Mouse (Mus musculus) small intestine, adult 2 months (tissue): Measurements from ENCODE around the gene Bcl7c. TPM values are rescaled to one million over a fixed set of nuclear protein-coding genes. Genes with fewer than 3 reads are reported as not detected.

Source experiments
- H3K27ac ChIP-seq: fragments of 200-500 bp; 2 replicates; pipeline ENCODE4 v1.5.1; 2012; ENCODE audit warnings: low read depth, low read length, control low read depth, inconsistent platforms; ENCODE audit not compliant: insufficient read depth
- H3K27me3 ChIP-seq: fragments of 200-500 bp; 2 replicates; pipeline ENCODE4 v1.6.1; 2012; ENCODE audit warnings: mild to moderate bottlenecking, moderate library complexity, low read length, inconsistent platforms; ENCODE audit not compliant: control insufficient read depth, insufficient read depth
- H3K36me3 ChIP-seq: fragments of 200-500 bp; 2 replicates; pipeline ENCODE4 v1.6.1; 2012; ENCODE audit warnings: mild to moderate bottlenecking, low read length, control low read depth, inconsistent platforms; ENCODE audit not compliant: control insufficient read depth, insufficient read depth
- H3K4me1 ChIP-seq: fragments of 200-500 bp; 2 replicates; pipeline ENCODE4 v1.6.1; 2012; ENCODE audit warnings: low read length, inconsistent platforms, mixed read lengths; ENCODE audit not compliant: control insufficient read depth, insufficient read depth, insufficient read length
- H3K4me3 ChIP-seq: fragments of 200-500 bp; 2 replicates; pipeline ENCODE4 v1.5.1; 2012; ENCODE audit warnings: low read depth, mild to moderate bottlenecking, control low read depth, inconsistent platforms, low read length, moderate library complexity
- CTCF ChIP-seq: fragments of 200-500 bp; IDR thresholded peaks from 2 replicates; pipeline ENCODE4 v1.5.1; 2012; ENCODE audit warnings: low read depth, mild to moderate bottlenecking, control low read depth, inconsistent platforms, low read length, moderate library complexity, mixed read lengths; ENCODE audit not compliant: insufficient replicate concordance, insufficient read length; ENCODE audit errors: extremely low read depth
- POLR2A ChIP-seq: fragments of 200-500 bp; IDR thresholded peaks from 2 replicates; pipeline ENCODE4 v1.6.1; 2012; ENCODE audit warnings: low read depth, mild to moderate bottlenecking, control low read depth, inconsistent platforms, low read length, moderate library complexity
- WGBS: fragments of 180-500 bp; shearing (Covaris S2); methylation state at CpG from one replicate; pipeline ENCODE4 v1.1.7; 2018; 5-methylcytosine and 5-hydroxymethylcytosine counted together
- polyA plus RNA-seq: library from polyadenylated mRNA; depleted of rRNA; stranded (reverse); fragments of >200 nt; gene quantifications from 2 replicates; pipeline ENCODE4 v1.2.3, GENCODE M21; 2012

The Bcl7c gene
- polyA plus RNA-seq, 1 experiment: 24.6 TPM

- Histone ChIP-seq H3K27ac (peak overlapping the region; percentile 67), H3K4me1 (peaks cover 9% of the 10 kb centered on the region), H3K36me3 (no peaks in the 10 kb centered on the region), H3K4me3 (peak overlapping the region; percentile 50), H3K27me3 (no peaks in the 10 kb centered on the region)
- TF ChIP-seq POLR2A: no peak
- TF ChIP-seq CTCF: 0 out of 2 replicates have a peak, but pooled peaks have one; percentile 0
- 14% methylated on average over 15 of the region's 15 CpGs for WGBS
These were observed 17.3 kb downstream of the Bcl7c start for GRCm38 (mm10) chr7:127691221-127691989.

GRCm38 (mm10) chr7:127689626-127690280, 19.0 kb downstream of the Bcl7c start:
- H3K27ac ChIP-seq: no peak overlapping the region
- no peaks in the 10 kb centered on the region for H3K36me3 ChIP-seq
- peaks cover 12% of the 10 kb centered on the region for H3K4me1 ChIP-seq
- TF ChIP-seq CTCF (no peak), POLR2A (no peak)
- no peaks in the 10 kb centered on the region for H3K27me3 ChIP-seq
- 86% methylated on average over 9 of the region's 9 CpGs for WGBS
- no peak overlapping the region for H3K4me3 ChIP-seq

- WGBS: 90% methylated on average over 7 of the region's 7 CpGs
- no peaks in the 10 kb centered on the region for H3K27me3 ChIP-seq
- H3K4me1 ChIP-seq: peaks cover 12% of the 10 kb centered on the region
- H3K27ac ChIP-seq: no peak overlapping the region
- TF ChIP-seq POLR2A (no peak), CTCF (no peak)
- H3K4me3 ChIP-seq: no peak overlapping the region
- H3K36me3 ChIP-seq: no peaks in the 10 kb centered on the region
These were observed 19.8 kb downstream of the Bcl7c start for GRCm38 (mm10) chr7:127688935-127689334.

- peaks cover 14% of the 10 kb centered on the region for H3K4me1 ChIP-seq
- TF ChIP-seq POLR2A: no peak
- no peak for TF ChIP-seq CTCF
- no peaks in the 10 kb centered on the region for H3K27me3 ChIP-seq
- no peaks in the 10 kb centered on the region for H3K36me3 ChIP-seq
- no peak overlapping the region for H3K27ac ChIP-seq
- 62% methylated on average over 11 of the region's 11 CpGs for WGBS
- no peak overlapping the region for H3K4me3 ChIP-seq
These were observed 21.8 kb downstream of the Bcl7c start for GRCm38 (mm10) chr7:127686740-127687449.

- Histone ChIP-seq H3K27ac (no peak overlapping the region), H3K4me3 (no peak overlapping the region), H3K36me3 (no peaks in the 10 kb centered on the region), H3K27me3 (no peaks in the 10 kb centered on the region), H3K4me1 (peaks cover 14% of the 10 kb centered on the region)
- WGBS: 79% methylated on average over 14 of the region's 14 CpGs
- no peak for TF ChIP-seq POLR2A
- TF ChIP-seq CTCF: no peak
These were observed 23.3 kb downstream of the Bcl7c start for GRCm38 (mm10) chr7:127685304-127686018.

- WGBS: 20% methylated on average over 8 of the region's 8 CpGs
- Histone ChIP-seq H3K4me1 (peaks cover 12% of the 10 kb centered on the region), H3K36me3 (no peaks in the 10 kb centered on the region), H3K27ac (no peak overlapping the region), H3K4me3 (no peak overlapping the region), H3K27me3 (no peaks in the 10 kb centered on the region)
- no peak for TF ChIP-seq CTCF
- TF ChIP-seq POLR2A: no peak
These were observed 26.7 kb downstream of the Bcl7c start for GRCm38 (mm10) chr7:127681888-127682553.
